Mouse (Mus musculus) myocyte (in vitro differentiated cells): Measurements from ENCODE around the gene Gm20388. TPM values are rescaled to one million over a fixed set of nuclear protein-coding genes. Genes with fewer than 3 reads are reported as not detected.

Experiments
- H3K27me3 ChIP-seq: one replicate; pipeline ENCODE4 v1.6.1; 2011; ENCODE audit not compliant: control insufficient read depth, insufficient read depth, insufficient read length
- H3K36me3 ChIP-seq: one replicate; pipeline ENCODE4 v1.6.1; 2011; ENCODE audit not compliant: control insufficient read depth, insufficient read depth
- H3K4me2 ChIP-seq: one replicate; pipeline ENCODE4 v1.6.1; 2011; ENCODE audit warnings: low read depth, control low read depth
- H3K4me3 ChIP-seq: one replicate; pipeline ENCODE4 v1.5.1; 2011; ENCODE audit warnings: mild to moderate bottlenecking, control low read depth, moderate library complexity
- H3K79me2 ChIP-seq: one replicate; pipeline ENCODE4 v1.6.1; 2011; ENCODE audit not compliant: control insufficient read depth, insufficient read depth
- H3ac ChIP-seq: one replicate; pipeline ENCODE4 v1.6.1; 2011; ENCODE audit not compliant: control insufficient read depth, insufficient read length
- CEBPB ChIP-seq: IDR thresholded peaks from 2 replicates; pipeline ENCODE4 v1.6.1; 2011; ENCODE audit warnings: mild to moderate bottlenecking, moderate library complexity; ENCODE audit not compliant: poor library complexity, insufficient read depth, severe bottlenecking
- E2F4 ChIP-seq: IDR thresholded peaks from one replicate; pipeline ENCODE4 v1.6.1; 2011; ENCODE audit warnings: mild to moderate bottlenecking, control low read depth, moderate library complexity; ENCODE audit not compliant: insufficient read depth
- MAX ChIP-seq: IDR thresholded peaks from one replicate; pipeline ENCODE4 v1.6.1; 2011; ENCODE audit warnings: low read depth, mild to moderate bottlenecking, control low read depth
- MYOD1 ChIP-seq, 3 experiments: IDR thresholded peaks; one replicate each; pipeline ENCODE4 v1.6.1; 2011; ENCODE audit warnings: control low read depth in 2 of 3, low read depth in 2 of 3, mild to moderate bottlenecking in 2 of 3, moderate library complexity in 1 of 3; ENCODE audit not compliant: insufficient read length in 2 of 3, control insufficient read depth in 1 of 3
- MYOG ChIP-seq, 3 experiments: IDR thresholded peaks; one replicate each; pipeline ENCODE4 v1.6.1; 2011; ENCODE audit warnings: control low read depth in 2 of 3, low read depth in 2 of 3, mild to moderate bottlenecking in 2 of 3; ENCODE audit not compliant: insufficient read length in 2 of 3, control insufficient read depth in 1 of 3, insufficient read depth in 1 of 3
- POLR2A ChIP-seq: IDR thresholded peaks from one replicate; pipeline ENCODE4 v1.6.1; 2011; ENCODE audit warnings: low read depth, mild to moderate bottlenecking, control low read depth, moderate library complexity; ENCODE audit not compliant: insufficient read length
- POLR2AphosphoS2 ChIP-seq: IDR thresholded peaks from one replicate; pipeline ENCODE4 v1.6.1; 2011; ENCODE audit warnings: low read depth, control low read depth; ENCODE audit not compliant: insufficient read length
- REST ChIP-seq: IDR thresholded peaks from one replicate; pipeline ENCODE4 v1.6.1; 2011; ENCODE audit warnings: mild to moderate bottlenecking, control low read depth, moderate library complexity; ENCODE audit not compliant: insufficient read depth, insufficient read length
- SRF ChIP-seq: IDR thresholded peaks from one replicate; pipeline ENCODE4 v1.6.1; 2011; ENCODE audit warnings: low read depth; ENCODE audit not compliant: control insufficient read depth, insufficient read length
- TCF12 ChIP-seq: IDR thresholded peaks from one replicate; pipeline ENCODE4 v1.6.1; 2011; ENCODE audit warnings: mild to moderate bottlenecking, control low read depth; ENCODE audit not compliant: poor library complexity, insufficient read depth, severe bottlenecking
- TCF3 ChIP-seq: IDR thresholded peaks from one replicate; pipeline ENCODE4 v1.6.1; 2011; ENCODE audit warnings: low read depth, control low read depth; ENCODE audit not compliant: insufficient read length
- USF1 ChIP-seq: IDR thresholded peaks from one replicate; pipeline ENCODE4 v1.6.1; 2011; ENCODE audit warnings: low read depth, mild to moderate bottlenecking, control low read depth, moderate library complexity
- polyA plus RNA-seq: library from polyadenylated mRNA; unstranded; fragments of >200 nt; fragmentation: generic; extraction: Trizol; gene quantifications from one replicate; pipeline ENCODE4 v1.2.1, GENCODE M21; 2012; ENCODE audit warnings: missing spikeins

The Gm20388 gene
- polyA plus RNA-seq, 1 experiment = 15.3 TPM

DNA sequence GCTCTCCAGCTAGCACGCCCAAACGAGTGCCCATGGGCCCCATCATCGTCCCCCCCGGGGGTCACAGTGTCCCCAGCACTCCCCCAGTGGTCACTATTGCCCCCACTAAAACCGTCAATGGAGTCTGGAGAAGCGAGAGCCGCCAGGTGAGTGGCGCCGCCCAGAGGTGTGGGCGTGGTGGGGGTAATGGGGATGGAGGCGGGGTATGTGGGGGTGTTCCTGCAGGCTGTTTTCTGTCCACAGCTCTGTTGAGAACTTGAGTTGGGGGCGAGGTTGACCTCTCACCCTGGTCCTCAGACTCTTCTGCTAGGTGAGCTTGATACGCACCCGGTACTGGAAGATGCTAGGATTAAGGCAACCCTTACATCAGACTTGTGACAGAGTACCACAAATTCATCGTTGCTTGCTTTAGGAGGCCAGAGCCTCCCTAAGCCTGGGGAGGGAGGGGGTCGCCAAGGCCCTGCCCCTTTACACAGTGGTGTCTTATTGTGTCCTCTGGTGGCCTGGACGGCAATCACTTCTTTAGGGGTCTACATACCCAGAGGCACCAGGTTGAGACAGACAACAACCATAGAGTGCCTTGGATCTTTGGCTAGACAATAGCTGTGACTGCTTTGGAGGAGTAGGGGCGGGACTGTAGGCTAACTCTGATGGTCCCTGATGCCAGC lies 652.2 kb downstream of the Gm20388 start:
- H3K4me2 ChIP-seq = peak overlapping the region; percentile 77
- no peak for TF ChIP-seq POLR2A
- TF ChIP-seq MYOG (IDR thresholded peaks at IDR 0.05; ENCODE audit: control insufficient read depth in 1 of 3, insufficient read depth in 1 of 3, insufficient read length in 2 of 3, low read depth in 2 of 3) = no peak
- TF ChIP-seq CEBPB = no peak
- TF ChIP-seq TCF12 = no peak
- TF ChIP-seq MAX = no peak
- no peak for TF ChIP-seq E2F4
- TF ChIP-seq POLR2AphosphoS2 = no peak
- TF ChIP-seq MYOD1 (IDR thresholded peaks at IDR 0.05; ENCODE audit: control insufficient read depth in 1 of 3, insufficient read length in 2 of 3, low read depth in 2 of 3) = no peak
- no peak for TF ChIP-seq SRF
- no peak for TF ChIP-seq TCF3
- no peak for TF ChIP-seq USF1
- TF ChIP-seq REST = no peak
- H3K27me3 ChIP-seq = no peaks in the 10 kb centered on the region

GRCm38 (mm10) chr8:120563348-120563724 lies 652.7 kb downstream of the Gm20388 start:
- TF ChIP-seq MYOG (IDR thresholded peaks at IDR 0.05; ENCODE audit: control insufficient read depth in 1 of 3, insufficient read depth in 1 of 3, insufficient read length in 2 of 3, low read depth in 2 of 3) = no peak
- TF ChIP-seq CEBPB = no peak
- TF ChIP-seq MAX = no peak
- TF ChIP-seq TCF3 = no peak
- TF ChIP-seq USF1 = no peak
- TF ChIP-seq MYOD1 (IDR thresholded peaks at IDR 0.05; ENCODE audit: control insufficient read depth in 1 of 3, insufficient read length in 2 of 3, low read depth in 2 of 3) = no peak
- no peak for TF ChIP-seq TCF12
- no peak for TF ChIP-seq POLR2A
- TF ChIP-seq E2F4 = no peak
- TF ChIP-seq POLR2AphosphoS2 = no peak
- TF ChIP-seq SRF = no peak
- no peak for TF ChIP-seq REST
- no peaks in the 10 kb centered on the region for H3K36me3 ChIP-seq
- no peak overlapping the region for H3ac ChIP-seq
- H3K79me2 ChIP-seq = peaks cover 7% of the 10 kb centered on the region
- no peaks in the 10 kb centered on the region for H3K27me3 ChIP-seq
- H3K4me2 ChIP-seq = peak overlapping the region; percentile 77
- no peak overlapping the region for H3K4me3 ChIP-seq

More for the DNA sequence above, 652.2 kb downstream of the Gm20388 start:
- no peak overlapping the region for H3ac ChIP-seq
- no peak overlapping the region for H3K4me3 ChIP-seq
- peaks cover 7% of the 10 kb centered on the region for H3K79me2 ChIP-seq
- H3K36me3 ChIP-seq = no peaks in the 10 kb centered on the region

GRCm38 (mm10) chr8:120563851-120564837 lies 653.5 kb downstream of the Gm20388 start:
- TF ChIP-seq POLR2AphosphoS2 = no peak
- TF ChIP-seq MYOD1 (IDR thresholded peaks at IDR 0.05; ENCODE audit: control insufficient read depth in 1 of 3, insufficient read length in 2 of 3, low read depth in 2 of 3) = peak in 2 of 3 experiments; percentile 60 to 73
- peak; percentile 31 for TF ChIP-seq TCF12
- TF ChIP-seq REST = no peak
- TF ChIP-seq MYOG (IDR thresholded peaks at IDR 0.05; ENCODE audit: control insufficient read depth in 1 of 3, insufficient read depth in 1 of 3, insufficient read length in 2 of 3, low read depth in 2 of 3) = peak in 1 of 3 experiments; percentile 68
- TF ChIP-seq E2F4 = no peak
- peak; percentile 12 for TF ChIP-seq SRF
- TF ChIP-seq MAX = no peak
- TF ChIP-seq TCF3 = peak; percentile 23
- no peak for TF ChIP-seq CEBPB
- TF ChIP-seq POLR2A = no peak
- no peak for TF ChIP-seq USF1
- peak overlapping the region; percentile 2 for H3K4me3 ChIP-seq
- peak overlapping the region; percentile 77 for H3K4me2 ChIP-seq
- no peaks in the 10 kb centered on the region for H3K36me3 ChIP-seq
- H3K27me3 ChIP-seq = no peaks in the 10 kb centered on the region
- H3K79me2 ChIP-seq = peaks cover 7% of the 10 kb centered on the region
- H3ac ChIP-seq = no peak overlapping the region

- H3K4me2 ChIP-seq = peak overlapping the region; percentile 77
- H3ac ChIP-seq = no peak overlapping the region
- no peaks in the 10 kb centered on the region for H3K36me3 ChIP-seq
- no peak for TF ChIP-seq MAX
- TF ChIP-seq E2F4 = no peak
- no peak for TF ChIP-seq REST
- TF ChIP-seq POLR2A = no peak
- TF ChIP-seq CEBPB = no peak
- TF ChIP-seq TCF12 = no peak
- TF ChIP-seq MYOG (IDR thresholded peaks at IDR 0.05; ENCODE audit: control insufficient read depth in 1 of 3, insufficient read depth in 1 of 3, insufficient read length in 2 of 3, low read depth in 2 of 3) = no peak
- TF ChIP-seq USF1 = no peak
- no peak for TF ChIP-seq SRF
- TF ChIP-seq TCF3 = no peak
- no peak for TF ChIP-seq POLR2AphosphoS2
- no peak for TF ChIP-seq MYOD1 (IDR thresholded peaks at IDR 0.05; ENCODE audit: control insufficient read depth in 1 of 3, insufficient read length in 2 of 3, low read depth in 2 of 3)
- peaks cover 5% of the 10 kb centered on the region for H3K79me2 ChIP-seq
- H3K27me3 ChIP-seq = no peaks in the 10 kb centered on the region
- H3K4me3 ChIP-seq = no peak overlapping the region
Observed at GRCm38 (mm10) chr8:120565151-120565711, 654.6 kb downstream of the Gm20388 start.
